Mouse (Mus musculus): ENCODE data around the gene Brd3.

Gene Brd3

DNA sequence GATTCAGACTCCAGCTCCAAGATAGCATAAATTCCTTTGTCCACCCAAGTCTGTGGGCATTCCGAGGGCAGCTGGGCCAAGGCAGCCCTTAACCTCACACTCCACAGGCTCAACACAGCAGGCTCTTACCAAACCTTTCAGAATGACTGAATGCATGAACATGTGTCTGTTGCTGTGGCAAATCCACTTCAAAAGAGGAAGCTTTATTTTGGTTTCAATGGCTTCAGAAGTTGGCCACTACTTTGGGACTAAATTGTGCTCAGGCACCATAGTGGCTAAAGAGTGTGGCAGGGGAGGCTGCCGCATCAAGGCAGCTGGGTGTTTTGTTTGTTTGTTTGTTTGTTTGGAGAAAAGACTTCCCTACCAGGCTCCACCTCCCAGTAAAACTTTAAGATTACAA is 107.4 kb downstream of the Brd3 start:
- DNase-seq (ENCODE audit: low spot score in 2 of 2): no peak

DNA sequence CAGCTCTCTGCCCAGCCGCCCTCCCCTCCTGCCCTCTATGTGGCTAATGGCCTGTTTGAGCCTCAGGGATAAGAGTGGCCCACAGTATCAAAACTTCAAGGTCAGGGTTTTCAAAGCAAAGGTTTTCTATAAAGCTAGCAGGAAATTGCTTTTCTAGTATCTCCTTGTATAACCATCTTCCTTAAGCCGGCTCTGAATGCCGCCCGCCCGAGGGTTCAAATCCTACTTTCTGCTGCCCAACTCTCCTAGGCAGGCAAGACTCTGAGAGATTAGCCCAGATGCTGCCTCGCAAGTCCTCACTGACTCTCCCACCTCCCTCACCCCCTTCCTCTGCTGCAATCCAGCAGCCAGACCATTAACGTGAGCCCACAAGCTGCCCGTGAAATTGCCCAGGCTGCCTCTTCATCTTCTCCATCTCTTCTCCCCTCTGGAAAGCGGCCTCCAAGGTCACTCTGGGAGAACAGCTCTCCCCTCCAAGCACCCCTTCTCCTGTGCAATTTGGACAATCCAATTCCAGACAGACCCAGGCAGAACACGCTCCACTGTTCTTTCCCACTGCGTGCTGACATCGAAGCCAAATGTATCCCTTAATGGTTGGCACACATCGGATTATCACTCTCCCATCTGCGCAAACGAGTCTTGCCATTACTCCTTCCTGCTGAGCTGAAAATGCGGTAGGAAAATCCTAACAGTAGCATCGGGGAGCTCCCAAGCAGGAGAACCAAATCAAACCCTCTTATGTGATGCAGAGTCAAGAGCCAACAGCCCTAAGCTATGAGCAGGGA is 110.6 kb downstream of the Brd3 start:
- DNase-seq (ENCODE audit: low spot score in 2 of 2): no peak

Data from spleen, postnatal 4 days (tissue).